ENCODE assay signal across 7 mouse cellular contexts in the genomic region with DNA sequence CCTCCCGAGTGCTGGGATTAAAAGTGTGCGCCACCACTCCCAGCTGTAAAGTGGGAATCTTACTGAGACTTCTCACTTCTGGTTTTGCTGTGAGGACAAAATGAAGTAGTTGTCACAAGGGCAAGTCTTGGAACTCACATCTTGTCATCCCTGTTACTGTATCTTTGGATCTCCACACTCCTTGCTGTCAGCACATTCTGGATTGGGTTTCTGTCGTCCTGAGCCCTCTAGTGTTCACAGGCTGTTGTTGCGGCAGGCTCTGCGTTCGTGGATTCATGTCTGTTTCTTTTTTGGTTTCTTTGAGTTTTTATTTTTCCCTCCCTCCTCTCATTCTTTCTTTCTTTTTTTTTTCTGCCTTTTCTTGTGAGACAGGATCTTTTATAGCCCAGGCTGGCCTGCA. TPM values are rescaled to one million over a fixed set of nuclear protein-coding genes. Genes with fewer than 3 reads are reported as not detected.
A peak's percentile ranks its signal among the peaks of the same experiment; 100 is the strongest.
DNase-seq lines count a peak whose midpoint lies in the region; ATAC-seq and TF ChIP-seq lines count a peak whose summit lies in the region.

No protein-coding gene starts in this region.

- no peaks in the 10 kb centered on the region for H3K9me3 ChIP-seq in midbrain, embryonic 10.5 days (replicated peaks)
- H3K9me3 ChIP-seq in midbrain, embryonic 16.5 days (replicated peaks; ENCODE audit: control insufficient read depth, low read length, poor library complexity, severe bottlenecking) = no peaks in the 10 kb centered on the region
- H3K9me3 ChIP-seq in embryonic facial prominence, embryonic 14.5 days (ENCODE audit: control insufficient read depth, low read length) = no peaks in the 10 kb centered on the region
- no peaks in the 10 kb centered on the region for H3K9me3 ChIP-seq in intestine, embryonic 15.5 days
- H3K9me3 ChIP-seq in liver, embryonic 16.5 days (replicated peaks; ENCODE audit: control insufficient read depth, low read length) = no peaks in the 10 kb centered on the region

- 0 out of 2 replicates have a peak, but pooled peaks cover 4% of the 10 kb centered on the region for H3K27me3 ChIP-seq in midbrain, embryonic 10.5 days (ENCODE audit: low read depth, poor library complexity, severe bottlenecking)
- H3K27me3 ChIP-seq in midbrain, embryonic 16.5 days (ENCODE audit: control insufficient read depth, insufficient read depth, low read depth, low read length) = no peaks in the 10 kb centered on the region
- H3K27me3 ChIP-seq in Patski = no peaks in the 10 kb centered on the region
- no peaks in the 10 kb centered on the region for H3K27me3 ChIP-seq in embryonic facial prominence, embryonic 14.5 days (replicated peaks; ENCODE audit: control insufficient read depth, insufficient read depth, low read length)
- H3K27me3 ChIP-seq in intestine, embryonic 15.5 days (replicated peaks) = no peaks in the 10 kb centered on the region
- H3K27me3 ChIP-seq in liver, embryonic 16.5 days (ENCODE audit: control insufficient read depth, insufficient read depth, low read depth, low read length) = no peaks in the 10 kb centered on the region

- in situ Hi-C loops in Patski (cut with MboI; ENCODE audit: low pct_unique_long_range_greater_than_20kb) = loop anchor here (5.0 to 10.0 kb wide), 3 partner anchors 64 to 208 kb away; partner anchors contain the start of gene Pomt1

- H3K27ac ChIP-seq in midbrain, embryonic 10.5 days (replicated peaks) = peak overlapping the region; percentile 42; the same call in 1 of the 2 replicates
- H3K27ac ChIP-seq in midbrain, embryonic 16.5 days (ENCODE audit: low read length) = no peak overlapping the region
- H3K27ac ChIP-seq in embryonic facial prominence, embryonic 14.5 days (replicated peaks; ENCODE audit: low read depth, low read length) = no peak overlapping the region
- H3K27ac ChIP-seq in intestine, embryonic 15.5 days = no peak overlapping the region
- H3K27ac ChIP-seq in liver, embryonic 16.5 days (ENCODE audit: low read length) = peak overlapping the region; percentile 96

- peak; percentile 92 for TF ChIP-seq CTCF in Patski (IDR thresholded peaks at IDR 0.05)

- H3K4me3 ChIP-seq in midbrain, embryonic 10.5 days = no peak overlapping the region
- no peak overlapping the region for H3K4me3 ChIP-seq in midbrain, embryonic 16.5 days (ENCODE audit: low read depth, low read length)
- no peak overlapping the region for H3K4me3 ChIP-seq in embryonic facial prominence, embryonic 14.5 days (ENCODE audit: low read depth, low read length)
- no peak overlapping the region for H3K4me3 ChIP-seq in intestine, embryonic 15.5 days (replicated peaks)
- no peak overlapping the region for H3K4me3 ChIP-seq in liver, embryonic 16.5 days (ENCODE audit: low read depth, low read length)

- H3K4me2 ChIP-seq in midbrain, embryonic 16.5 days (ENCODE audit: low read length) = no peak overlapping the region
- H3K4me2 ChIP-seq in embryonic facial prominence, embryonic 14.5 days (ENCODE audit: low read depth, low read length) = no peak overlapping the region
- peak overlapping the region; percentile 3; the same call in 1 of the 2 replicates for H3K4me2 ChIP-seq in intestine, embryonic 15.5 days (replicated peaks)
- H3K4me2 ChIP-seq in liver, embryonic 16.5 days (ENCODE audit: low read depth, low read length) = peak overlapping the region; percentile 3

- DNase-seq in midbrain, embryonic 10.5 days (ENCODE audit: low spot score) = no peak
- DNase-seq in Patski (ENCODE audit: low read depth, low spot score) = no peak
- peak; percentile 70 for DNase-seq in embryonic facial prominence, embryonic 14.5 days (ENCODE audit: low spot score)
- DNase-seq in right cerebral cortex, postnatal 4 days = peak; percentile 52

- ATAC-seq in midbrain, embryonic 16.5 days = no peak
- ATAC-seq in Patski = no peak
- ATAC-seq in embryonic facial prominence, embryonic 14.5 days (ENCODE audit: low read depth) = no peak
- ATAC-seq in intestine, embryonic 15.5 days = no peak
- no peak for ATAC-seq in liver, embryonic 16.5 days (ENCODE audit: low read depth)

- WGBS in midbrain, embryonic 10.5 days = 39% methylated on average over 6 of the region's 6 CpGs
- 38% methylated on average over 6 of the region's 6 CpGs for WGBS in midbrain, embryonic 16.5 days
- WGBS in embryonic facial prominence, embryonic 14.5 days = 33% methylated on average over 6 of the region's 6 CpGs
- WGBS in intestine, embryonic 15.5 days = 34% methylated on average over 6 of the region's 6 CpGs
- 25% methylated on average over 6 of the region's 6 CpGs for WGBS in liver, embryonic 16.5 days (ENCODE audit: insufficient replicate concordance)

- no peak overlapping the region for H3K9ac ChIP-seq in midbrain, embryonic 16.5 days (ENCODE audit: low read depth, low read length)
- no peak overlapping the region for H3K9ac ChIP-seq in embryonic facial prominence, embryonic 14.5 days (ENCODE audit: low read depth, low read length)
- H3K9ac ChIP-seq in intestine, embryonic 15.5 days = no peak overlapping the region
- peak overlapping the region; percentile 36 for H3K9ac ChIP-seq in liver, embryonic 16.5 days (ENCODE audit: low read depth, low read length)

- CTCF ChIA-PET in Patski (lab: Charles Lee) = interaction anchor here (0.7 to 1.4 kb wide), 7 partner anchors 10 to 97 kb away, joined by 3 to 5 read pairs (median 3); no protein-coding TSS in a partner anchor

- peaks cover 22% of the 10 kb centered on the region for H3K4me1 ChIP-seq in midbrain, embryonic 10.5 days
- H3K4me1 ChIP-seq in midbrain, embryonic 16.5 days (ENCODE audit: control insufficient read depth, insufficient read depth, low read length) = no peaks in the 10 kb centered on the region
- H3K4me1 ChIP-seq in embryonic facial prominence, embryonic 14.5 days (ENCODE audit: control insufficient read depth, insufficient read depth, low read length) = 0 out of 2 replicates have a peak, but pooled peaks cover 4% of the 10 kb centered on the region
- H3K4me1 ChIP-seq in intestine, embryonic 15.5 days (replicated peaks) = peaks cover 15% of the 10 kb centered on the region
- H3K4me1 ChIP-seq in liver, embryonic 16.5 days (ENCODE audit: control insufficient read depth, low read depth, low read length) = peaks cover 69% of the 10 kb centered on the region

- POLR2A ChIA-PET in Patski (lab: Charles Lee) = interaction anchor here (0.5 kb wide), 1 partner anchor 33 kb away, joined by 4 read pairs; no protein-coding TSS in a partner anchor

- H3K36me3 ChIP-seq in midbrain, embryonic 10.5 days = no peaks in the 10 kb centered on the region
- H3K36me3 ChIP-seq in midbrain, embryonic 16.5 days (ENCODE audit: control insufficient read depth, insufficient read depth, low read length) = no peaks in the 10 kb centered on the region
- no peaks in the 10 kb centered on the region for H3K36me3 ChIP-seq in embryonic facial prominence, embryonic 14.5 days (ENCODE audit: control insufficient read depth, insufficient read depth, low read length)
- H3K36me3 ChIP-seq in intestine, embryonic 15.5 days = no peaks in the 10 kb centered on the region
- H3K36me3 ChIP-seq in liver, embryonic 16.5 days (ENCODE audit: control insufficient read depth, insufficient read depth) = no peaks in the 10 kb centered on the region

RNA-seq across cellular contexts. Expression of gene Prrc2b, which starts 20.4 kb away (rescaled TPM):
- 41.5 and 57.6 TPM in 2 replicates for polyA plus RNA-seq in midbrain, embryonic 10.5 days (2016; fragmentation: Nextera tagmentation; extraction: Ambion mirVana)
- polyA plus RNA-seq in midbrain, embryonic 16.5 days (2015; fragmentation: Nextera tagmentation; extraction: Ambion mirVana) = 69.8 and 77.9 TPM in 2 replicates
- polyA plus RNA-seq in Patski (2021) = 81.9 TPM
- polyA plus RNA-seq in embryonic facial prominence, embryonic 14.5 days (2014; fragmentation: Nextera tagmentation; extraction: Ambion mirVana) = 63.0 and 66.0 TPM in 2 replicates
- 32.5 and 36.1 TPM in 2 replicates for polyA plus RNA-seq in intestine, embryonic 15.5 days (2015; fragmentation: Nextera tagmentation; extraction: Ambion mirVana)
- polyA plus RNA-seq in liver, embryonic 16.5 days (2015; fragmentation: Nextera tagmentation; extraction: Ambion mirVana) = 4.5 and 4.7 TPM in 2 replicates

RNA-seq across cellular contexts. Expression of gene Plpp7, which starts 35.1 kb away (rescaled TPM):
- polyA plus RNA-seq in midbrain, embryonic 10.5 days (2016; fragmentation: Nextera tagmentation; extraction: Ambion mirVana) = 7.1 and 7.8 TPM in 2 replicates
- polyA plus RNA-seq in midbrain, embryonic 16.5 days (2015; fragmentation: Nextera tagmentation; extraction: Ambion mirVana) = 25.0 and 28.4 TPM in 2 replicates
- polyA plus RNA-seq in Patski (2021) = 0.05 TPM
- 11.7 and 13.0 TPM in 2 replicates for polyA plus RNA-seq in embryonic facial prominence, embryonic 14.5 days (2014; fragmentation: Nextera tagmentation; extraction: Ambion mirVana)
- 4.3 and 4.5 TPM in 2 replicates for polyA plus RNA-seq in intestine, embryonic 15.5 days (2015; fragmentation: Nextera tagmentation; extraction: Ambion mirVana)
- 1.4 and 2.1 TPM in 2 replicates for polyA plus RNA-seq in liver, embryonic 16.5 days (2015; fragmentation: Nextera tagmentation; extraction: Ambion mirVana)

RNA-seq across cellular contexts. Expression of gene Fam78a, which starts 45.8 kb away (rescaled TPM):
- 1.3 and 1.6 TPM in 2 replicates for polyA plus RNA-seq in midbrain, embryonic 10.5 days (2016; fragmentation: Nextera tagmentation; extraction: Ambion mirVana)
- 0.41 and 0.45 TPM in 2 replicates for polyA plus RNA-seq in midbrain, embryonic 16.5 days (2015; fragmentation: Nextera tagmentation; extraction: Ambion mirVana)
- 0.08 TPM for polyA plus RNA-seq in Patski (2021)
- 8.2 and 8.9 TPM in 2 replicates for polyA plus RNA-seq in embryonic facial prominence, embryonic 14.5 days (2014; fragmentation: Nextera tagmentation; extraction: Ambion mirVana)
- 1.8 and 2.0 TPM in 2 replicates for polyA plus RNA-seq in intestine, embryonic 15.5 days (2015; fragmentation: Nextera tagmentation; extraction: Ambion mirVana)
- 6.5 and 7.0 TPM in 2 replicates for polyA plus RNA-seq in liver, embryonic 16.5 days (2015; fragmentation: Nextera tagmentation; extraction: Ambion mirVana)

Comparison
In these comparisons a context has a peak if more than half of its experiments do, and no peak if none do; other contexts are left out.
1. H3K27ac ChIP-seq: peak in midbrain, embryonic 10.5 days (single experiment) and liver, embryonic 16.5 days (single experiment); none in midbrain, embryonic 16.5 days (single experiment), embryonic facial prominence, embryonic 14.5 days (single experiment) and intestine, embryonic 15.5 days (single experiment).
2. DNase-seq: peak in embryonic facial prominence, embryonic 14.5 days (single experiment) and right cerebral cortex, postnatal 4 days (single experiment); none in midbrain, embryonic 10.5 days (single experiment) and Patski (single experiment).
3. H3K4me2 ChIP-seq: peak in intestine, embryonic 15.5 days (single experiment) and liver, embryonic 16.5 days (single experiment); none in midbrain, embryonic 16.5 days (single experiment) and embryonic facial prominence, embryonic 14.5 days (single experiment).